ENCODE assay signal across 9 mouse cellular contexts in the genomic region with DNA sequence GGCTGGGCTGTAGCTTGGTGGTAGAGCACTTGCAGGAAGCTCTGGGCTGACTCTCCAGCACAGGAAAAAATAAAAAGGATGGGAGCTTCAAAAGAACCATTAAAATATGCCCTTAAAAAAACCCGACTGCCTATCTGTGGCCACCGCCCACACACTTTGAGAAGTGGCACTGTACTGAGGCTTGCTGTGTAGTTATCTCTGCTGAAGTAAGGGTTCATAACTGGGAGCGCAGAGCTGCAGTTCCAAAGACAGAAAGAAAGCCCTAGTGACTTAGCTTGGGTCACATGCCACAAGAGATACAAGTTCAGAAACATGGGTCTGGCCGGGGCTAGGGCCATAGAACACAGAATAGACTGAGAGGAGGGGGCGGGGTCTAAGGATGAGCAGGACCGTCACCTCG. TPM values are rescaled to one million over a fixed set of nuclear protein-coding genes. Genes with fewer than 3 reads are reported as not detected.
DNase-seq lines count a peak whose midpoint lies in the region; ATAC-seq lines count a peak whose summit lies in the region.
"Had no signal": no experiment of that assay in that cellular context is flagged by ENCODE, and none has a peak within 500 bp of the region (broad histone marks: within the 10 kb centered on the region; RNA-seq: fewer than 3 reads in every experiment).

No protein-coding gene starts in this region.

- peaks cover 7% of the 10 kb centered on the region; the same call in 1 of the 2 replicates for H3K36me3 ChIP-seq in kidney, embryonic 14.5 days (ENCODE audit: control insufficient read depth, insufficient read depth, low read length)
- peaks cover 6% of the 10 kb centered on the region for H3K36me3 ChIP-seq in kidney, embryonic 16.5 days (ENCODE audit: insufficient read depth, low read length)

- H3K4me3 ChIP-seq in kidney, embryonic 14.5 days (ENCODE audit: low read length): no peak overlapping the region
- no peak overlapping the region for H3K4me3 ChIP-seq in kidney, embryonic 16.5 days (ENCODE audit: low read length)

- WGBS in kidney, embryonic 14.5 days: 77% methylated on average over 7 of the region's 7 CpGs
- 82% methylated on average over 7 of the region's 7 CpGs for WGBS in kidney, embryonic 16.5 days

- no peaks in the 10 kb centered on the region for H3K27me3 ChIP-seq in kidney, embryonic 14.5 days (ENCODE audit: control insufficient read depth, insufficient read depth, low read length)
- H3K27me3 ChIP-seq in kidney, embryonic 16.5 days (ENCODE audit: insufficient read depth, low read length): no peaks in the 10 kb centered on the region

- no peak overlapping the region for H3K9ac ChIP-seq in kidney, embryonic 14.5 days (ENCODE audit: low read depth, low read length)
- H3K9ac ChIP-seq in kidney, embryonic 16.5 days (replicated peaks; ENCODE audit: low read length): no peak overlapping the region

- H3K4me1 ChIP-seq in kidney, embryonic 14.5 days (ENCODE audit: control insufficient read depth, insufficient read depth, low read length): peaks cover 56% of the 10 kb centered on the region
- H3K4me1 ChIP-seq in kidney, embryonic 16.5 days (ENCODE audit: insufficient read depth, low read length): peaks cover 74% of the 10 kb centered on the region

- DNase-seq in c-Kit-negative CD71-positive TER-119-positive erythroid progenitor cells, embryonic 14.5 days (ENCODE audit: low read depth, low spot score): peak; percentile 27
- DNase-seq in natural killer cell, adult 2 months (ENCODE audit: low spot score in 2 of 2): no peak
- no peak for DNase-seq in adrenal gland, adult (ENCODE audit: inconsistent age in 2 of 2, low spot score in 1 of 2)
- DNase-seq: thymus, postnatal 14 days had no signal

- no peak for ATAC-seq in kidney, embryonic 14.5 days (ENCODE audit: low FRiP score, low TSS enrichment)
- ATAC-seq in kidney, embryonic 16.5 days (ENCODE audit: low FRiP score, low TSS enrichment): no peak
- ATAC-seq in erythroblast, adult 5-6 weeks (replicated peaks; ENCODE audit: low FRiP score, poor library complexity, severe bottlenecking): peak; percentile 71
- ATAC-seq in megakaryocyte progenitor cell, adult 5-6 weeks (replicated peaks; ENCODE audit: poor library complexity): peak; percentile 79

- no peaks in the 10 kb centered on the region for H3K9me3 ChIP-seq in kidney, embryonic 14.5 days (ENCODE audit: control insufficient read depth, low read length)
- no peaks in the 10 kb centered on the region for H3K9me3 ChIP-seq in kidney, embryonic 16.5 days (ENCODE audit: low read length)

- no peak overlapping the region; the same call in 1 of the 2 replicates for H3K27ac ChIP-seq in kidney, embryonic 14.5 days (ENCODE audit: low read depth, low read length)
- no peak overlapping the region for H3K27ac ChIP-seq in kidney, embryonic 16.5 days (ENCODE audit: low read length)
- H3K27ac ChIP-seq: macrophage had no signal

- H3K4me2 ChIP-seq in kidney, embryonic 14.5 days (replicated peaks; ENCODE audit: low read depth, low read length): 0 out of 2 replicates have a peak overlapping the region, but pooled peaks have one; percentile 8
- no peak overlapping the region for H3K4me2 ChIP-seq in kidney, embryonic 16.5 days (replicated peaks; ENCODE audit: low read depth, low read length)

RNA-seq across cellular contexts. Expression of a gene that starts 5.2 kb away (rescaled TPM):
- polyA plus RNA-seq in kidney, embryonic 14.5 days (2014; fragmentation: Nextera tagmentation; extraction: Ambion mirVana): 28.1 and 38.8 TPM in 2 replicates
- polyA plus RNA-seq in kidney, embryonic 16.5 days (2015; fragmentation: Nextera tagmentation; extraction: Ambion mirVana): 28.0 and 31.7 TPM in 2 replicates
- total RNA-seq in erythroblast, adult 5-6 weeks (2015; ENCODE audit: low replicate concordance): 16.5 and 19.0 TPM in 2 replicates
- 9.8 and 16.9 TPM in 2 replicates for total RNA-seq in erythroblast, adult 5-6 weeks (2017; ENCODE audit: low replicate concordance)
- 6.3 and 7.0 TPM in 2 replicates for total RNA-seq in megakaryocyte progenitor cell, adult 5-6 weeks (2015)
- 3.0 and 3.1 TPM in 2 replicates for total RNA-seq in megakaryocyte progenitor cell, adult 5-6 weeks (2017)

Comparison
In these comparisons a context has a peak if more than half of its experiments do, and no peak if none do; other contexts are left out.
1. ATAC-seq: peak in erythroblast, adult 5-6 weeks (single experiment) and megakaryocyte progenitor cell, adult 5-6 weeks (single experiment); none in kidney, embryonic 14.5 days (single experiment) and kidney, embryonic 16.5 days (single experiment).